ENCODE assay signal across 8 mouse cellular contexts in genomic region chr7:52005511-52006295, GRCm38 (mm10). TPM values are rescaled to one million over a fixed set of nuclear protein-coding genes. Genes with fewer than 3 reads are reported as not detected.
DNase-seq lines count a peak whose midpoint lies in the region; ATAC-seq lines count a peak whose summit lies in the region.

Svip (minus strand) TSS chr7:52006018.

- peaks cover 26% of the 10 kb centered on the region for H3K4me1 ChIP-seq in megakaryocyte, embryonic 14.5 days

- no peaks in the 10 kb centered on the region for H3K9me3 ChIP-seq in megakaryocyte, embryonic 14.5 days

- peak within 1 kb of the TSS; percentile 95 for H3K4me3 ChIP-seq in megakaryocyte, embryonic 14.5 days (replicated peaks)

- peak; percentile 92 for ATAC-seq in inflammation-experienced regulatory T-cells, adult 6 months

- H3K36me3 ChIP-seq in megakaryocyte, embryonic 14.5 days (replicated peaks; ENCODE audit: low read length): peaks cover 4% of the 10 kb centered on the region

- H3K27me3 ChIP-seq in megakaryocyte, embryonic 14.5 days (replicated peaks): no peaks in the 10 kb centered on the region

- DNase-seq in adrenal gland, adult 8-10 months: peak; percentile 94
- peak; percentile 80 for DNase-seq in embryo, embryonic 11.5 days (ENCODE audit: low read depth, low spot score)
- peak; percentile 87 for DNase-seq in gastrocnemius, postnatal 25 days
- DNase-seq in left cerebral cortex, adult 9 months (ENCODE audit: low spot score in 2 of 2): peak; percentile 96 to 97
- peak; percentile 93 to 95 for DNase-seq in right cerebral cortex, adult 2 months (ENCODE audit: low spot score in 2 of 2)
- DNase-seq in urinary bladder, postnatal 10 days (ENCODE audit: low spot score): peak; percentile 41

RNA-seq across cellular contexts. Expression of gene Svip, which starts in this region (rescaled TPM):
- 10 to 100 TPM; 22.4 to 38.3 (median 30.2) TPM for total RNA-seq in adrenal gland, adult 8-10 months (2022)
- 10 to 100 TPM; 12.4 to 14.9 TPM for total RNA-seq in gastrocnemius, postnatal 25 days (2021)
- under 1 TPM; 0.23 to 0.47 (median 0.36) TPM for polyA plus RNA-seq in inflammation-experienced regulatory T-cells, adult 6 months (2017; shearing (Covaris generic))
- polyA plus RNA-seq in megakaryocyte, embryonic 14.5 days (2012; ENCODE audit: insufficient read depth, low replicate concordance): 22.8 and 38.9 TPM in 2 replicates

Comparison
In these comparisons a context has a peak if more than half of its experiments do, and no peak if none do; other contexts are left out.
1. Peak in every context shown above with its lines: DNase-seq, ATAC-seq and H3K4me3 ChIP-seq.
2. RNA of gene Svip (polyA plus RNA-seq): 22.8 to 38.9 TPM in megakaryocyte, embryonic 14.5 days; 0.23 to 0.47 TPM in inflammation-experienced regulatory T-cells, adult 6 months; every median in the first group is over 10 times any median in the second.
3. Peak in ATAC-seq in inflammation-experienced regulatory T-cells, adult 6 months; RNA of the gene not detected or under 1 TPM.
4. DNase-seq: peak in every context shown above with its lines; median percentile 96 in left cerebral cortex, adult 9 months; 94 in adrenal gland, adult 8-10 months; 94 in right cerebral cortex, adult 2 months; 87 in gastrocnemius, postnatal 25 days; 80 in embryo, embryonic 11.5 days; 41 in urinary bladder, postnatal 10 days.